Mouse (Mus musculus): ENCODE data around the gene Mrpl36.

Mrpl36 gene

DNA sequence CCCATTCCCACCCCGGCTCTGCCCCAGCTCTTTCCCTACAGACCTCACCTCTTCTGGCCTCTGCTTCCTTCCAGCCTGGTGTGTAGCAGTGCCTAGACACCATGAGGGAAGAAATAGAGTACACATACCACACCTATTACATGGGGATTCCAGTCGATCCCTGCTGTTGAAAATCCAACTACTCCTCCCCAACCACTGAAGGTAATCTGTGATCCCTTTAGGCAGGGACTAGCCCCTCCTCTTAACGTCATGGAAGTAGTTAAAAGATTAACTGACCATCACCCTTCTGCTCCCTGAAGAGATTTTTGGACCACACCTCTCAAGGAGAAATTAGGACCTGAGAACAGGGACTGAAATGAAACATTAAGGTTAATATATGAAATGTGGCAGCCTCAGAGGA lies 18.9 kb downstream of the Mrpl36 start:
- no peak for DNase-seq

- no peak for DNase-seq
Observed at GRCm38 (mm10) chr13:73347922-73348650, 19.8 kb downstream of the Mrpl36 start.

DNA sequence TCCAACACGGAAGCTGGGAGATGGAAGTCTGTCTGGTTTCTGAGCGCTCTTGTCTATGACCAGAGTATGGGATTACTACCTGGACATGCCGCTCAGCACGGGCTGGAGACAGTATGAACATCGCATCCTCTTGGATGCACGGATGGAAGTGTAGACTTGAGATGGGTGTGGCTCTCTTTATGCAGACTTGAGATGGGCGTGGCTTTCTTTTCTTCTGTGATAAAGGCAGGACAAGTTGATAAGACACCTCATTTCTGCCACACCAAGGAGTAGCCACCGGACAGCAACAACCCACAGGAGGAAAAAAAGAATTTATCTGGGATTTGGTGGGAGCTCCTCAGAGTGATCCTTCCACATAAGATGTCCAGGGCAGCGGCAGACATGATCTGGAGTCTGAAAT lies 22.4 kb downstream of the Mrpl36 start:
- DNase-seq: no peak

- DNase-seq: no peak
Observed at GRCm38 (mm10) chr13:73351910-73352309, 23.6 kb downstream of the Mrpl36 start.

- no peak for DNase-seq
Observed at GRCm38 (mm10) chr13:73352491-73352890, 24.2 kb downstream of the Mrpl36 start.

GRCm38 (mm10) chr13:73357106-73357505 lies 28.8 kb downstream of the Mrpl36 start:
- no peak for DNase-seq

DNA sequence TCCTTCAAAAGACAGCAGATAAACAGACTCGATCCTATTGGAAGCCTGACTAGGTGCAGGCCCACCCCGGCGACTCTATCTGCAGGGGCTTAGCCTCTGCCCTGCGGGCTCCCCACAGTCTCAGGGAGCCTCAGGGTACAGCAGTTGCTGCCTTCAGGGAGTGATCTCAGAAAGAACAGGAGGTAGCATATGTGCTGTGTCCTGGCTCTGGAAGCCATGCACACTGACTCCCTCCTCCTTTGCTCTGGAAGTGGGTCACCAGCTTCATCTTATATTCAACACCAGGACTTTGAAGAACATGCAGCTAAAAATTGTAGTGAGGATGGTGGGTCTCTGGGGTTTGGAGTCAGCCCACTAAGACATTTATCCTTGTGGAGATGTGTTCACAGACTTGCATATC lies 45.1 kb downstream of the Mrpl36 start:
- no peak for DNase-seq

GRCm38 (mm10) chr13:73374612-73375011 lies 46.3 kb downstream of the Mrpl36 start:
- no peak for DNase-seq

DNA sequence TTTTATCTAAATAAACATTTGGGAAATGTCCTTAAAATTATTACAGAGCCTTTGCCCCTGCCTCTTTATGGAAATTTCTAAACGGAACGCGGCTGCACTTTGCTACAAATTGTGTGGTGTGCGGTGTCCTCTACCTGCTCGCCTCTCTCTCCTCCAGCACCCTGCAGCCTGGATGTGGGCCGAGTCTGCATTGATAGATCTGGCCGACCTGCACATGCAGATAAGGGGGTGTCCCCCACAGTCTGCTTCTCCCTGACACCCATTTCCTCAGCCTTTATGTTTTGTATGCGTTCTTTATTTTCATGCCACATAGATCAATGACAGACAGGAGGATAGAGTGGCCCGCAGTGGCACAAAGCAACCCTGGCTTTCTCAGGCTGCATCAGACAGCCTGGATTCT lies 49.3 kb downstream of the Mrpl36 start:
- DNase-seq: no peak

All from cerebellum, adult 11 months (tissue).